Mouse (Mus musculus) c-Kit-positive CD71-positive TER-119-negative erythroid progenitor cells, embryonic 14.5 days (primary cell): ENCODE results near the gene Timp3.

Experiments used
- DNase-seq: peaks from one replicate; pipeline ENCODE4 v3.0.0-alpha.2; 2013; ENCODE audit warnings: low read depth

The Timp3 gene

GRCm38 (mm10) chr10:86297307-86297706 is 2.9 kb upstream of the Timp3 start:
- no peak for DNase-seq

DNA sequence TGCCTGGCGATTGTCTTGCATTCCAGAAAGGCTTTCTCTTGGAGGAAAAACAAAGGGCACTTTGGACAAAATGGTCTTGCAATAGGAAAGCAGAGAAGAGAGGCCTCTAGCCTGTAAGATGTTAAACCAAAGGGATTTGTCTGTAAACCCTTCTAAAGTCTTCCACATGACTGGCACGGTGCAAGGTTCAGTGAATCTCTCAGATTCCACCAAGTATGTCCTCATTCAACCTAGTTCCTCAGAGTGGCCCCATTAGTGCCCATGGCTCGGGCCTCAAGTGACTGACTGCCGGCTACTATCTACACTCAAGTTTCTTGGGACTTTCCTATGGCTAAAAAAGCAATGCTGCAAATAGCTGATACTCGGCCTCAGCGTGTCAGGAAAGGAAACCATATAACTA is 1.8 kb upstream of the Timp3 start:
- no peak for DNase-seq

DNA sequence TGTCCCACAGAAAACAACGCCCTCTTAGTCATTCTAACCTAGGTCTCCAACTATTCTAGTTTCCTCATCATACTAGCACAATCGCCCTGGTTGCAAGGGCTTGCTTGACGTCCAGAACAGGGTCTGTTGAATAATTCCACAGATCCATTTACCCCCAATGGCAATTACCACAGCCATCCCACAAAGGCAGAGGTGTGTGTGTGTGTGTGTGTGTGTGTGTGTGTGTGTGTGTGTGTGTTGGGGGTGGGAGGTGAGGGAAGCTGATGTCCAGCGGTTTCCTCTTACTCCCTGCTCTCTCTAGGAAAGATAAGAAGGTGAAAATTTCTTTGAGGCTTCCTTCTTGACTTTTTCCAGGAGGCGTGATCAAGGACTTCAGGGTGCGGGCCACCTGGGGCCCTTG is 377 bp upstream of the Timp3 start:
- no peak for DNase-seq

DNA sequence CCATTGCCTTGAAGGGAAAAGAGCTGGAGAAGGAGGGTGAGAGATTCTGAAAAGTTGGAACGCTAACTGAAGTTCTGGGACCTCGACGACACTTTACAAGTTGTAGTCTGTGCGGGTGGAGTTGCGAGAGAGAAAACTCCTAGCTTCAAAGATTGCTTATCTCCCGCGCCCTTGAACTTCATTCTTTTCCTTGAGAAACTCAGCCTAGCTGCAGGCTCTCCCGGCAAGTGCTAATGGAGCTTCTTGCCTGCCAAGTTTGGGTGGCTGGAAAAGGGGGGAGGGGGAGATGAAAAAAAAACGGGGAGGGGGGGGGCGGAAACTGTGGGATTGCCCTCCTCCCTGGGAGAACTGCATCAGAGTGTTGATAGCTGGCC is 932 bp downstream of the Timp3 start:
- no peak for DNase-seq

DNA sequence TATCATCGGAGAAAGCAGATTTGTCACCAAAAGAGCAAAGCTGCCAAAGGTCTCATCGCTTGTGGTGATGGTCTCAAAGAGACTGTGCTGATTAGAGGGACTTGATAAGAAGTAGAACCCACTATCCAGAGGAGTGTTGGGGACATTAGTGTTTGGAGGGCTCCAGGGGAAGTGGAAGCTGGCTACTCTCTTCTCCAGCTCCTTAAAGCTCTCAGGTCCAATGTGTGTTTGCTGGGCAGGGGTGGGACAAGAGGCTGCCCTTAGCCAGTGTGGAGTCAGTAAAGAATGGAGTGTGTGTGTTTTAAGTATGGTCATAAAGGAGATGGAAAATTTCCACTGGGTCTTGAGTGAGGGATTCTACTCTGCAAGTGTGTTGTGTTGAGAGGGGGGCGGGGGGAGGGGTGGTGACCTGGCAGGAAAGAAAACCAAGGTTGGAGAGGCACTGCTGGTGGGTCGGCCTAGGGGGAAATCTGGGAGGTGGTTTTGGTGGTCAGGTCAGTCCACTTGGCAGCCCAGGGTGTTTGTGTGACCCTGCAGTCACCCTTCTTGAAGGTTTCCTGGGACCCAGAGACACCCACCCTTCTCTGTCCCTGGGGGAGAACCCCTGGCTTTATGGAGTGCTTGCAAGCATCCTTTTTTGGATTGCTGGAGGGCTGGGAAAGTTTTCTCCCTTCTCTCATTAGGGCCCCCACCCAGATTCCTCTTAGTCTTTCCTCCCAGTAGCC is 1.6 kb downstream of the Timp3 start:
- no peak for DNase-seq

GRCm38 (mm10) chr10:86302318-86302648 is 2.1 kb downstream of the Timp3 start:
- no peak for DNase-seq

GRCm38 (mm10) chr10:86302761-86303494 is 2.8 kb downstream of the Timp3 start:
- peak; percentile 53 for DNase-seq

DNA sequence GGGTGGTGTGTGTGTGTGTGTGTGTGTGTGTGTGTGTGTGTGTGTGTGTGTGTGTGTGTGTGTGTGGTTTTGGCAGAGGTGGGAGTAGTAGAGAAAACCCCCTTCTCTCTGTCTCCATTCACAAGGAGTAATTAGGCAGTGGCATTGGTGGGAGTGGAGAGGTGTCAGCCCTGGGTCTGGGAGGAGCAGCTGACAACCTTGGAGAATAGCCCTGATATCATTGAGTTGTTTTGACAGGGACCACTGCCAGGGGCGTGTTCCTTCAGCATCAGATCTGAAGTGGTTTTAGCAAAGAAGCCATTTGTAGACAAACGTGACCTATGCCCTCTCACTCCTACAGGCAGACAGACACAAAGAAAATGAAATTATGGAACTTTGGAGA is 3.3 kb downstream of the Timp3 start:
- no peak for DNase-seq

DNA sequence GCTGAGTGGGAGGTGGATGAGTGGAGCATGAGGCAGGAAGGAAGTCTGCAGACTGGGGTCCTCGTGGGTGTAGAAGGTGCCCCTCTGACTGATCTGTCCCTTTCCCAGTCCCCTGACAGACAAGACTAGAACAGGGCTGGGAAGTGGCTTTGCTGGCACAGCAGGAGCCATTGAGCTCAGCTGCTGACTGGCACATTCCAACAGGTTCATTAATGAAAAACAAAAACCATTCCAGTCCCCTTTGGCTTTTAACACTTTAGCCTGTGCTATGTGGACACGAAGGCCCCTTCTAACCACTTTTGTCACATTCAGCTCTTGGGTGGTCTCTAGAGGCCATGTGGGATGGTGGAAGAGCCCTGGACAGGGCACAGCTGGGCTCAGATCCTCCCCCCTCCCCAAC is 4.4 kb downstream of the Timp3 start:
- DNase-seq, result no peak

- no peak for DNase-seq
Measured at GRCm38 (mm10) chr10:86307235-86307634, 7.1 kb downstream of the Timp3 start.

- DNase-seq, result no peak
Measured at GRCm38 (mm10) chr10:86310527-86310926, 10.4 kb downstream of the Timp3 start.

- DNase-seq, result no peak
Measured at GRCm38 (mm10) chr10:86312976-86313375, 12.8 kb downstream of the Timp3 start.

DNA sequence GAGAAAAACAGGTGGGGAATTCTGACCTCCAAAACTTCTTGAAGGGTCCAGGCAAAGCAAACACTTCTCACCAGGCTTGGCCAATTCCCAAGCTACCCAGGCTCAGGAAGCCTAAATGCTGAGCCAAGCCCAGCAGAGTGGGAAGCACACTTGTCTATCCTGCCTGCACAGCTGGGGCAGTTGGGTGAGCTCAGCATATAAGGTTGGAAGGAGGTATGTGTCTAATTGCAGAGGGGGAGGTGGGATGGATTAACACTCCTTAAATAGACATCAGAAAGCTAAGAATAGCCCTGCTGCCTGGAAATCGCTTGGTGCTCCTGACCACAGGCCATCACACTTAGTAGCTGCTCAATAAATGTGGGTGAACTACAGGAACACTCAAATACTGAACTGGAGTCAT is 13.3 kb downstream of the Timp3 start:
- DNase-seq, result no peak

DNA sequence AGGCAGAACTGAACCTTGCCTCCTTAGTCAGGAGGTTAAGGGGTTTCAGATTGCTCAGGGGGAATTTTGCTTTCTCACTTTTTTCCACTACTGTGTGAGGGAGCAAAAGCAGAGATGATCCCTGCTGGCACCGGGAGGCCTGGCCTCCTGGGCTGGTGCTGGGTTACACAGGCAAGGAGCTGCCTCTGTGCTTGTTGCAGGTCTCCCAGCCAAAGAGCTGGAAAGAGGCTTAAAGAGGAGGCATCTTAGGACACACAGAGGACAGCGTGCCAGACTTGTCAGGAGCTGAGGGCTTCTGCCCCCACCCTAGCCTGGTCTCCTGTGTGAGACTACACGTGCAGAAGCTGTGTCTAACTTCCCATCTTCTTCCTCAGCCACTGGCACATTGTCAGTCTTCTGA is 15.3 kb downstream of the Timp3 start:
- no peak for DNase-seq

- DNase-seq, result no peak
Measured at GRCm38 (mm10) chr10:86317633-86318032, 17.5 kb downstream of the Timp3 start.

GRCm38 (mm10) chr10:86318552-86319140 is 18.5 kb downstream of the Timp3 start:
- DNase-seq, result no peak

- DNase-seq, result no peak
Measured at GRCm38 (mm10) chr10:86319526-86319925, 19.4 kb downstream of the Timp3 start.

GRCm38 (mm10) chr10:86320204-86320603 is 20.0 kb downstream of the Timp3 start:
- no peak for DNase-seq

DNA sequence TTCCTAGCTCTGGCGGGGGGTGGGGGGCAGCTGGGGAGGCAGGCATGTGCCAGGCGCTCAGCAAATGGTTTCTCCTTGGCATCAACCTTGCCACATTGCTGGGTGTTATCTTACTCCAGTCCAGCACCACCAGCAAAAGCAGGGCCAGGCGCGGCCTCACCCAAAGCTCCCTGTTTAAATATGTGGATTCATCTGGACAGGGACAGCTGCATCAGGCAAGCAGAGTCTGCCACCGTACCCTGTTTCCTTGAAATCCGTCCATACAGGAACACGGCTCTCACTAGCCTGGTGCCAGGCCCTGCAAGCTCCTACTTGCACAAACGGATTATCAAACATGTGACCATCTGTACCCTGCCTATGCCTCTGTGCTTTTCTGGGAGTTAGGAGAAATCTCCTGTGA is 21.0 kb downstream of the Timp3 start:
- no peak for DNase-seq

DNA sequence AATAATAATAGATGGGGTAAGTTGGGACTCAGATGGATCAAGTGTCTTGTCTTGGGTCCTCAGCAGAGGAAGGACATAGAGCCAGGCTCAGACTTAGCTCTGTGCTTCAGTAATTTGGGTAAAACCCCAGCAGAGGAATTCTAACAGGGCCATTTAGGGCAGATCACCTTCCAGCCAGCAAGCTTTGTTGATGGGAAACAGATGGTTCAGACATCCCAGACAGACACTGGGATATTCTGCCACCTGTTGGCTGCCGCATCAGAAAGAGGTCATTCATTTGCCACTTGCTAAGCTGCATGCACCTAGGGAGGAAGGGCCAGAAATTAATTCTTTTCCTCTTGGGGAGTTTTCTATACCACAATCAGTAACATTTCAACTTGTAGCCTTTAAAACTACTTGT is 21.8 kb downstream of the Timp3 start:
- no peak for DNase-seq

DNA sequence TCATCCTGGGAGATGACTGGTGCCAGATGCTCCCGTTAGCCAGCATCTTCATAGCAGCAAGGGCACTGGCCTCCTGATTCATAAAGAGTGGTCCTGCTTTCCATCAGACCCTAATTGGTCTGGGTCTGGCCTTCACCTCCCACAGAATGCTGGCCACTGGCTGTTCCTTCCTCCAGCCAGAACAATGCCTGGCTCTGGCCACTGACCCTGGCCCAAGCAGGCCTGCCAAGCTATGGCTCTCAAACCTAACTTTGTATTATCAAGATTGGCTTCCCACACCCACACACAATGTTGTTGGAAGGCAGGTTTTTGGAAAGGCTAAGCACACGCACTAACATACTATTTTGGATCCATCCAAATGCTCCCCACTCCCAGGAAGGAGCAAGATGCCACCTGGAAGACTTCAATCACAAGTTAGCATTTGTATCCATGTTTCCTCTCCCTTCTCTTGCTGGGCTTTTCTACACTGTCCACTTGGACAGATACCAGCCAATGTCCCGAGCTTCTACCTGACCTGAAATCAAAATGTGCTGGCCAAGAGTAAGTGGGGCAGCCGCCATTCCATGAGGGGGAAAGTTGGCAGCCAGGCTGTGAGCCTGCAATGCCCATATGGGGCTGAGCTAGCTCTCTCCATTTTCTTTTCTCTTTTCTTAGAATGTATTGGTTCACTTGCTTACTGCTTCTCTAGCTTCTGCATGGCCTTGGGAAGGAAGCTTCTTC is 23.3 kb downstream of the Timp3 start:
- DNase-seq, result no peak

GRCm38 (mm10) chr10:86325272-86325671 is 25.1 kb downstream of the Timp3 start:
- no peak for DNase-seq

DNA sequence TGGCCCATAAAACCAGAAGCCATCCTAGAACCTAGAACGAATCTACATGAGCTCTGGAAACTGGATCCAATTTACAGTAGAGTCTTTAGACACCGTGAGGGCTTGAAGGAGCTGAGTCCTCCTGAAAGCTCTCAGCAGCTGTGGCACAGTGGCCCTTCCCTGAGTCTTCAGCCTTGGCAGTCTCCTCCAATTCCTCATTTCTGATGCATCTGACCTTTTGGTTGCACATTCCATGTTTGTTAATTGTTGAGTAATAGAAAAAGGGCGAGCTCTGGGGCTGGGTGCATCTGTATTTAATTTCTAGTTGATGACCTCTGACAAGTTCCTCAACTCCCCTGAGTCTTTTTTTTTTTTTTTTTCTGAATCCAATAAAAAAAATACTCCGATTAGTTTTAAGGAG is 28.0 kb downstream of the Timp3 start:
- no peak for DNase-seq
